Mouse (Mus musculus) mouse embryonic stem cell (cell line): ENCODE data around the gene Zfp473.

Experiments
- in situ Hi-C, 2 experiments: fragments of 300-500 bp; cut with MboI; formaldehyde crosslinking; loops; 1 replicate in 1 of 2; 3 replicates in 1 of 2; pipeline ENCODE4 v1.14.3; 2019 to 2020; ENCODE audit warnings: low sequenced_read_pairs in 2 of 2, low pct_unique_long_range_greater_than_20kb in 1 of 2, mixed read lengths in 1 of 2; ENCODE audit not compliant: unreplicated experiment in 1 of 2

Gene Zfp473

DNA sequence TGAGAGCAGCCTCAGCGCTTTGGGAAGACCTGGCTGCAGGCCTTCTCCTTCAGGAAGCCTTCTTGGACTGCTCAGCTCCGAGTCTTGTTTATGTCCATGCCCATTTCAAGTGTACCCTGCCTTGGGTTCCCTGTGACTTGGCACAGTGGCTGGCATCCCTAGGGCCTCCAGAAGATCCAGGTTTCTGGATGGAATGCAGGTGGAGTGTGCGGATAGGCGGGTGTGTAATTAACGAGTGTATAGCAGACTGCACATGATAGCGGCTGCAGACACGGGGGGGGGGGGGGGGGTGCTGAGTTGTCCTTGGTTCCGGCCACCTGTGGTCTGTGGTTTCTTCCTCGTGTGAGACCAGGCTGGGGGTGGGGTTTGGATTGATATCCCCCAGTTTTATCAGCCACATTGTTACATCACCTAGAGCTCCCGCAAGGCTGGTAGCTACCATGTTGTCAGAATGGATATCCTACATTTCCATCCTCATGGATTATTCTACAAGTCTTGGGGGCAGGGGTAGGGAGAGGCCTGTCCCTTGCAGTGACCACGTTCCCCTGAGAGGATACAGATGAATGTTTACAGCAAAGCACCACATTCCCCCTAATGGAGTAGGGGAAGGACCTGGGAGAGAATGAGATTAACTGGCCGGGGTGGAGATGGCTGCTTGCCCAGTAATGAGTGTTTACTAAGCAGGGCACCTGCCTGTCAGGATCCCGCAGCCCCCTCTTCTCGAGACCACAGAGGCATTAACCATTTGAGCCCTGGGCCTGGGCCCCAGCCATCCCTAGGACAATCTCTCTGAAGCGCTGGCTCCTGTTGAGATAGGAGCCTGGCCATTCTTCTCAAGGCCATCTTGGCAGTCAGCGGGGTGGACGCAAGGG is 65.1 kb downstream of the Zfp473 start:
- in situ Hi-C loops = no loop called here

DNA sequence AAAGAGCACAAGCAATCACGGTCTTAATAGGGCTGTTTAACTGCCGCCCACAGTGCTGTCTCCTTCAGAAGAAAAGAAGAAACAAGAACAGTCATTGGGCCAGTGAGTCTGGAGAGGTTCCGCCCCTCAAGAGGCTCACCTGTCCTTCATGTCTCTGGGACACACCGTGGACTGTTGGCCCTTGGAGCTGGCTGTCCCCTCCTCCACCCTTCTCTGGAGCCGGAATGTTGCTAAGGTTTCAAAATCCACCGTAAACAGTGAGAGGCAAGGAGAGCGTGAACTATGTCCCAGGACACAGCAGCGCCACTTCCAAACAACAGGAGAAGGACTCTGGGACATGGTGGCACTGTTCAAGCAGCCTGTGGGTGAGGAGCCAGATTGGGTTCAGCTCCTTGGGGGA is 67.2 kb downstream of the Zfp473 start:
- in situ Hi-C loops = no loop called here
